Mouse (Mus musculus) kidney, embryonic 14.5 days (tissue): Measurements from ENCODE around the gene Acvrl1. TPM values are rescaled to one million over a fixed set of nuclear protein-coding genes. Genes with fewer than 3 reads are reported as not detected.

ENCODE experiments used
- ATAC-seq: fragments of 200-750 bp; cut with Nextera tagmentation; 2 replicates; pipeline ENCODE4 v1.8.0; 2017; ENCODE audit warnings: moderate number of reproducible peaks, mild to moderate bottlenecking, moderate TSS enrichment, moderate library complexity; ENCODE audit not compliant: low FRiP score, low TSS enrichment
- H3K27ac ChIP-seq: fragments of 300-500 bp; sonication (generic); 2 replicates; pipeline ENCODE4 v1.5.1; 2014; ENCODE audit warnings: low read depth, mild to moderate bottlenecking, low read length, moderate library complexity, mixed read lengths
- H3K27me3 ChIP-seq: fragments of 300-500 bp; sonication (generic); 2 replicates; pipeline ENCODE4 v1.6.1; 2014; ENCODE audit warnings: mild to moderate bottlenecking, low read length; ENCODE audit not compliant: control insufficient read depth, insufficient read depth
- H3K36me3 ChIP-seq: fragments of 300-500 bp; sonication (generic); 2 replicates; pipeline ENCODE4 v1.6.1; 2014; ENCODE audit warnings: low read length, mixed read lengths; ENCODE audit not compliant: control insufficient read depth, insufficient read depth
- H3K4me1 ChIP-seq: fragments of 300-500 bp; sonication (generic); 2 replicates; pipeline ENCODE4 v1.6.1; 2014; ENCODE audit warnings: low read length, mixed read lengths; ENCODE audit not compliant: control insufficient read depth, insufficient read depth
- H3K4me2 ChIP-seq: fragments of 300-500 bp; sonication (generic); replicated peaks from 2 replicates; pipeline ENCODE4 v1.6.1; 2014; ENCODE audit warnings: low read depth, mild to moderate bottlenecking, low read length
- H3K4me3 ChIP-seq: fragments of 300-500 bp; sonication (generic); 2 replicates; pipeline ENCODE4 v1.5.1; 2014; ENCODE audit warnings: mild to moderate bottlenecking, low read length
- H3K9ac ChIP-seq: fragments of 300-500 bp; sonication (generic); 2 replicates; pipeline ENCODE4 v1.6.1; 2014; ENCODE audit warnings: low read depth, mild to moderate bottlenecking, low read length, moderate library complexity
- H3K9me3 ChIP-seq: fragments of 300-500 bp; sonication (generic); 2 replicates; pipeline ENCODE4 v1.6.1; 2016; ENCODE audit warnings: low read length; ENCODE audit not compliant: control insufficient read depth
- WGBS: fragments of 180-500 bp; shearing (Covaris S2); extraction: QIAGEN DNeasy Blood & Tissue Kit; methylation state at CpG from one replicate; pipeline ENCODE4 v1.1.7; 2014; 5-methylcytosine and 5-hydroxymethylcytosine counted together
- polyA plus RNA-seq: library from polyadenylated mRNA; unstranded; fragments of >200 nt; fragmentation: Nextera tagmentation; extraction: Ambion mirVana; gene quantifications from 2 replicates; pipeline ENCODE4 v1.2.1, GENCODE M21; 2014

Gene Acvrl1
- polyA plus RNA-seq, 1 experiment from 2014 or later: 8.8 TPM

- H3K4me2 ChIP-seq: no peak overlapping the region
- H3K27ac ChIP-seq: no peak overlapping the region
- no peaks in the 10 kb centered on the region for H3K27me3 ChIP-seq
- no peaks in the 10 kb centered on the region for H3K36me3 ChIP-seq
- no peaks in the 10 kb centered on the region for H3K9me3 ChIP-seq
- no peak for ATAC-seq
- no peak overlapping the region for H3K4me3 ChIP-seq
- peaks cover 11% of the 10 kb centered on the region; the same call in 1 of the 2 replicates for H3K4me1 ChIP-seq
- H3K9ac ChIP-seq: no peak overlapping the region
- 83% methylated on average over 9 of the region's 9 CpGs for WGBS
These were observed 23.3 kb downstream of the Acvrl1 start for GRCm38 (mm10) chr15:101151409-101152261.

- no peak overlapping the region for H3K9ac ChIP-seq
- H3K27me3 ChIP-seq: no peaks in the 10 kb centered on the region
- 83% methylated on average over 7 of the region's 7 CpGs for WGBS
- H3K4me2 ChIP-seq: no peak overlapping the region
- H3K9me3 ChIP-seq: peaks cover 4% of the 10 kb centered on the region
- H3K36me3 ChIP-seq: no peaks in the 10 kb centered on the region
- H3K4me1 ChIP-seq: peaks cover 5% of the 10 kb centered on the region; the same call in 1 of the 2 replicates
- no peak for ATAC-seq
- no peak overlapping the region for H3K4me3 ChIP-seq
- no peak overlapping the region for H3K27ac ChIP-seq
These were observed 26.6 kb downstream of the Acvrl1 start for GRCm38 (mm10) chr15:101154700-101155616.

- H3K36me3 ChIP-seq: no peaks in the 10 kb centered on the region
- no peaks in the 10 kb centered on the region for H3K27me3 ChIP-seq
- H3K4me2 ChIP-seq: no peak overlapping the region
- no peak for ATAC-seq
- no peak overlapping the region for H3K4me3 ChIP-seq
- 6% methylated on average over 1 of the region's 1 CpGs for WGBS
- peaks cover 4% of the 10 kb centered on the region for H3K9me3 ChIP-seq
- no peak overlapping the region for H3K27ac ChIP-seq
- no peak overlapping the region for H3K9ac ChIP-seq
- H3K4me1 ChIP-seq: peaks cover 26% of the 10 kb centered on the region
These were observed 31.8 kb downstream of the Acvrl1 start for GRCm38 (mm10) chr15:101160128-101160527.

- ATAC-seq: 0 out of 2 replicates have a peak, but pooled peaks have one; percentile 25
- Histone ChIP-seq H3K27me3 (no peaks in the 10 kb centered on the region), H3K4me2 (no peak overlapping the region), H3K9me3 (peaks cover 4% of the 10 kb centered on the region), H3K4me1 (peaks cover 27% of the 10 kb centered on the region), H3K27ac (0 out of 2 replicates have a peak overlapping the region, but pooled peaks have one; percentile 9), H3K4me3 (no peak overlapping the region), H3K9ac (no peak overlapping the region), H3K36me3 (no peaks in the 10 kb centered on the region)
- WGBS: 18% methylated on average over 7 of the region's 7 CpGs
These were observed 32.3 kb downstream of the Acvrl1 start for GRCm38 (mm10) chr15:101160591-101160990.

GRCm38 (mm10) chr15:101161534-101161933, 33.2 kb downstream of the Acvrl1 start:
- no peak overlapping the region for H3K4me2 ChIP-seq
- H3K9ac ChIP-seq: no peak overlapping the region
- no peaks in the 10 kb centered on the region for H3K36me3 ChIP-seq
- no peak overlapping the region for H3K4me3 ChIP-seq
- peaks cover 4% of the 10 kb centered on the region for H3K9me3 ChIP-seq
- H3K27ac ChIP-seq: no peak overlapping the region
- no peaks in the 10 kb centered on the region for H3K27me3 ChIP-seq
- H3K4me1 ChIP-seq: peaks cover 31% of the 10 kb centered on the region
- 82% methylated on average over 7 of the region's 7 CpGs for WGBS
- ATAC-seq: no peak

GRCm38 (mm10) chr15:101163056-101163458, 34.7 kb downstream of the Acvrl1 start:
- 0 out of 2 replicates have a peak overlapping the region, but pooled peaks have one; percentile 10 for H3K4me2 ChIP-seq
- WGBS: 24% methylated on average over 15 of the region's 15 CpGs
- no peak overlapping the region for H3K9ac ChIP-seq
- H3K36me3 ChIP-seq: no peaks in the 10 kb centered on the region
- ATAC-seq: 0 out of 2 replicates have a peak, but pooled peaks have one; percentile 66
- no peaks in the 10 kb centered on the region for H3K27me3 ChIP-seq
- H3K27ac ChIP-seq: no peak overlapping the region
- H3K9me3 ChIP-seq: no peaks in the 10 kb centered on the region
- H3K4me3 ChIP-seq: no peak overlapping the region
- H3K4me1 ChIP-seq: peaks cover 31% of the 10 kb centered on the region

GRCm38 (mm10) chr15:101163854-101164253, 35.5 kb downstream of the Acvrl1 start:
- no peak overlapping the region for H3K9ac ChIP-seq
- ATAC-seq: no peak
- no peaks in the 10 kb centered on the region for H3K27me3 ChIP-seq
- peaks cover 31% of the 10 kb centered on the region for H3K4me1 ChIP-seq
- H3K36me3 ChIP-seq: no peaks in the 10 kb centered on the region
- no peak overlapping the region for H3K4me2 ChIP-seq
- no peaks in the 10 kb centered on the region for H3K9me3 ChIP-seq
- no peak overlapping the region for H3K4me3 ChIP-seq
- H3K27ac ChIP-seq: no peak overlapping the region; the same call in 1 of the 2 replicates
- 49% methylated on average over 5 of the region's 5 CpGs for WGBS

- no peak overlapping the region for H3K4me3 ChIP-seq
- no peak overlapping the region for H3K4me2 ChIP-seq
- H3K9me3 ChIP-seq: no peaks in the 10 kb centered on the region
- H3K4me1 ChIP-seq: peaks cover 31% of the 10 kb centered on the region
- no peak for ATAC-seq
- no peak overlapping the region for H3K27ac ChIP-seq
- no peaks in the 10 kb centered on the region for H3K36me3 ChIP-seq
- H3K9ac ChIP-seq: no peak overlapping the region
- 53% methylated on average over 5 of the region's 5 CpGs for WGBS
- H3K27me3 ChIP-seq: no peaks in the 10 kb centered on the region
These were observed 36.0 kb downstream of the Acvrl1 start for GRCm38 (mm10) chr15:101164291-101164690.
